Mouse (Mus musculus): ENCODE results near the gene Olfr394. TPM values are rescaled to one million over a fixed set of nuclear protein-coding genes. Genes with fewer than 3 reads are reported as not detected.
"Not testable (repeated sequence)": the region's sequence is repeated elsewhere in the genome, so short reads cannot be mapped to it uniquely, and the experiment has no call there.

Olfr394 gene
- polyA plus RNA-seq (2014; fragmentation: Nextera tagmentation; extraction: Ambion mirVana): not detected in 2 replicates

DNA sequence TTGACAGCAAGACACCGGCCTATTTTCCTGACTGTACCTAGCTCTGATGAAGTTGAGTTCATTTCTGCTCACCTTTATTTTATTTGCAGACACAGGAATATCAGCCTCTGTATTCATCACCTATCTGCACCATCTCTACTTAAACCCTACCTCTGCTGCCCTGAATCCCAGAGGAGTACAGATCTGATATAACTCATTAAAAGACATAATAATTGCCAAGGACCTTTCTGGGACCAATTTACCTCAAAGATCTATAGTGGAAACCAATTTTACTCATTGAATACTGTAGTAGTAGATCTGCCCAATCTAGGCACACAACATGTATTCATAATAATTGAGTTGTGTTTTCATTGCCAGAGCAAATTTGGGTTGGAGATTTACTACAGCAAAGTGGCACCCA is at the start of gene Olfr394:
Olfr394 (minus strand) TSS at position 101 of the 400 bp plus-strand sequence.
- Histone ChIP-seq H3K4me2 (replicated peaks; ENCODE audit: low read depth, low read length) (no peak within 1 kb of the TSS), H3K27ac (ENCODE audit: low read length) (no peak within 1 kb of the TSS), H3K9me3 (ENCODE audit: control insufficient read depth, low read depth, low read length) (no peaks in the 10 kb centered on the region), H3K9ac (replicated peaks; ENCODE audit: low read depth, low read length) (no peak within 1 kb of the TSS), H3K36me3 (ENCODE audit: control insufficient read depth, insufficient read depth, low read length) (no peaks in the 10 kb centered on the region), H3K4me3 (ENCODE audit: low read depth, low read length) (no peak within 1 kb of the TSS), H3K27me3 (ENCODE audit: control insufficient read depth, insufficient read depth, low read length) (no peaks in the 10 kb centered on the region), H3K4me1 (ENCODE audit: control insufficient read depth, insufficient read depth, low read length) (no peaks in the 10 kb centered on the region)
- ATAC-seq (ENCODE audit: insufficient number of reproducible peaks, insufficient read depth, low FRiP score, low read depth): no peak
- 79% methylated on average over 1 of the region's 1 CpGs for WGBS

GRCm38 (mm10) chr11:73936377-73936776 is 45.8 kb upstream of the Olfr394 start, which contains the start of gene Olfr23:
Gene Olfr23 (plus strand): TSS chr11:73936677.
- H3K9me3 ChIP-seq (ENCODE audit: control insufficient read depth, low read depth, low read length): no peaks in the 10 kb centered on the region
- no peaks in the 10 kb centered on the region for H3K36me3 ChIP-seq (ENCODE audit: control insufficient read depth, insufficient read depth, low read length)
- no peak within 1 kb of the TSS for H3K4me3 ChIP-seq (ENCODE audit: low read depth, low read length)
- ATAC-seq (ENCODE audit: insufficient number of reproducible peaks, insufficient read depth, low FRiP score, low read depth): no peak
- no peak within 1 kb of the TSS for H3K9ac ChIP-seq (replicated peaks; ENCODE audit: low read depth, low read length)
- no peak within 1 kb of the TSS for H3K27ac ChIP-seq (ENCODE audit: low read length)
- no peak within 1 kb of the TSS for H3K4me2 ChIP-seq (replicated peaks; ENCODE audit: low read depth, low read length)
- H3K27me3 ChIP-seq (ENCODE audit: control insufficient read depth, insufficient read depth, low read length): no peaks in the 10 kb centered on the region
- H3K4me1 ChIP-seq (ENCODE audit: control insufficient read depth, insufficient read depth, low read length): no peaks in the 10 kb centered on the region

- not testable (repeated sequence) for H3K9ac ChIP-seq (replicated peaks; ENCODE audit: low read depth, low read length); H3K4me1 ChIP-seq (ENCODE audit: control insufficient read depth, insufficient read depth, low read length); H3K4me2 ChIP-seq (replicated peaks; ENCODE audit: low read depth, low read length); H3K27me3 ChIP-seq (ENCODE audit: control insufficient read depth, insufficient read depth, low read length); H3K36me3 ChIP-seq (ENCODE audit: control insufficient read depth, insufficient read depth, low read length); H3K27ac ChIP-seq (ENCODE audit: low read length); H3K9me3 ChIP-seq (ENCODE audit: control insufficient read depth, low read depth, low read length); ATAC-seq (ENCODE audit: insufficient number of reproducible peaks, insufficient read depth, low FRiP score, low read depth); H3K4me3 ChIP-seq (ENCODE audit: low read depth, low read length)
- 78% methylated on average over 4 of the region's 4 CpGs for WGBS
These were observed 18.6 kb upstream of the Olfr394 start, which contains the start of gene Olfr395 for GRCm38 (mm10) chr11:73909199-73909598. Gene Olfr395 (minus strand): TSS chr11:73909299.

DNA sequence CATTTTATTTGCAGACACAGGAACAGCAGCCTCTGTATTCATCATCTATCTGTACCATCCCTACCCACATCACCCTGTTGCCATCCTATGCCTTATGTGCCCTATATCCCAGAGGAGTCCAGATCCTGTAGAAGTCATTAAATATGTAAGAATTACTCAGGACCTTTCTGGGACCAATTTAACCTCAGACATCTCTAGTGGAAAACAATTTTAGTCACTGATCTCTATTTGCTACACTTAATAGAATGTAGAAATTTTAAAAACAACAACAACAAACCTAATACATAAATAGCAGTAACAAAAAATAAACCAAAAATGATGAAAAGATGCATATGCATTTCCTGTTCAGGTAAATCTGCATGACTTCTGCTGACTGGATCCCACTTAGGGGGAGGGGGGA is 39.2 kb downstream of the Olfr394 start, which contains the start of gene Olfr393:
Olfr393 (minus strand) TSS at position 101 of the 400 bp plus-strand sequence.
- Histone ChIP-seq H3K36me3 (ENCODE audit: control insufficient read depth, insufficient read depth, low read length) (no peaks in the 10 kb centered on the region), H3K4me3 (ENCODE audit: low read depth, low read length) (no peak within 1 kb of the TSS), H3K4me1 (ENCODE audit: control insufficient read depth, insufficient read depth, low read length) (no peaks in the 10 kb centered on the region), H3K27ac (ENCODE audit: low read length) (no peak within 1 kb of the TSS), H3K9me3 (ENCODE audit: control insufficient read depth, low read depth, low read length) (no peaks in the 10 kb centered on the region), H3K27me3 (ENCODE audit: control insufficient read depth, insufficient read depth, low read length) (no peaks in the 10 kb centered on the region), H3K9ac (replicated peaks; ENCODE audit: low read depth, low read length) (no peak within 1 kb of the TSS), H3K4me2 (replicated peaks; ENCODE audit: low read depth, low read length) (no peak within 1 kb of the TSS)
- ATAC-seq (ENCODE audit: insufficient number of reproducible peaks, insufficient read depth, low FRiP score, low read depth): no peak

Other genes starting within 250 kb of the Olfr394 start
- gene Zfp735, start 202.0 kb downstream of the Olfr394 start, polyA plus RNA-seq (2014; fragmentation: Nextera tagmentation; extraction: Ambion mirVana): not detected in 2 replicates
- gene Olfr389, start 110.1 kb downstream of the Olfr394 start, polyA plus RNA-seq (2014; fragmentation: Nextera tagmentation; extraction: Ambion mirVana): not detected in 2 replicates
- not detected in 2 replicates for gene Olfr390, start 107.8 kb downstream of the Olfr394 start, polyA plus RNA-seq (2014; fragmentation: Nextera tagmentation; extraction: Ambion mirVana)
- gene Olfr391-ps, start 87.7 kb downstream of the Olfr394 start, polyA plus RNA-seq (2014; fragmentation: Nextera tagmentation; extraction: Ambion mirVana): not detected in 2 replicates
- not detected in 2 replicates for gene Olfr392, start 73.7 kb downstream of the Olfr394 start, polyA plus RNA-seq (2014; fragmentation: Nextera tagmentation; extraction: Ambion mirVana)
- not detected in 2 replicates for gene Olfr393, start 39.3 kb downstream of the Olfr394 start, polyA plus RNA-seq (2014; fragmentation: Nextera tagmentation; extraction: Ambion mirVana)
- gene Olfr395, start 18.5 kb upstream of the Olfr394 start, polyA plus RNA-seq (2014; fragmentation: Nextera tagmentation; extraction: Ambion mirVana): not detected in 2 replicates
- not detected in 2 replicates for gene Olfr23, start 45.9 kb upstream of the Olfr394 start, polyA plus RNA-seq (2014; fragmentation: Nextera tagmentation; extraction: Ambion mirVana)
- gene Olfr397, start 70.0 kb upstream of the Olfr394 start, polyA plus RNA-seq (2014; fragmentation: Nextera tagmentation; extraction: Ambion mirVana): not detected in 2 replicates
- not detected in 2 replicates for gene Olfr398, start 99.6 kb upstream of the Olfr394 start, polyA plus RNA-seq (2014; fragmentation: Nextera tagmentation; extraction: Ambion mirVana)
- not detected in 2 replicates for gene Olfr139, start 165.8 kb upstream of the Olfr394 start, polyA plus RNA-seq (2014; fragmentation: Nextera tagmentation; extraction: Ambion mirVana)
- not detected in 2 replicates for gene Olfr399, start 165.8 kb upstream of the Olfr394 start, polyA plus RNA-seq (2014; fragmentation: Nextera tagmentation; extraction: Ambion mirVana)
- gene Zfp616, start 179.2 kb upstream of the Olfr394 start, polyA plus RNA-seq (2014; fragmentation: Nextera tagmentation; extraction: Ambion mirVana): not detected in 2 replicates
- not detected in 2 replicates for gene Olfr401, start 222.9 kb upstream of the Olfr394 start, polyA plus RNA-seq (2014; fragmentation: Nextera tagmentation; extraction: Ambion mirVana)